Mouse (Mus musculus): ENCODE data around the gene Mapk3. TPM values are rescaled to one million over a fixed set of nuclear protein-coding genes. Genes with fewer than 3 reads are reported as not detected.

The Mapk3 gene
- 60.7 TPM for polyA plus RNA-seq (2014; fragmentation: Illumina TruSeq; extraction: RNeasy Lipid Tissue Mini Kit (QIAGEN cat#74804); ENCODE audit: low read depth, low replicate concordance)

DNA sequence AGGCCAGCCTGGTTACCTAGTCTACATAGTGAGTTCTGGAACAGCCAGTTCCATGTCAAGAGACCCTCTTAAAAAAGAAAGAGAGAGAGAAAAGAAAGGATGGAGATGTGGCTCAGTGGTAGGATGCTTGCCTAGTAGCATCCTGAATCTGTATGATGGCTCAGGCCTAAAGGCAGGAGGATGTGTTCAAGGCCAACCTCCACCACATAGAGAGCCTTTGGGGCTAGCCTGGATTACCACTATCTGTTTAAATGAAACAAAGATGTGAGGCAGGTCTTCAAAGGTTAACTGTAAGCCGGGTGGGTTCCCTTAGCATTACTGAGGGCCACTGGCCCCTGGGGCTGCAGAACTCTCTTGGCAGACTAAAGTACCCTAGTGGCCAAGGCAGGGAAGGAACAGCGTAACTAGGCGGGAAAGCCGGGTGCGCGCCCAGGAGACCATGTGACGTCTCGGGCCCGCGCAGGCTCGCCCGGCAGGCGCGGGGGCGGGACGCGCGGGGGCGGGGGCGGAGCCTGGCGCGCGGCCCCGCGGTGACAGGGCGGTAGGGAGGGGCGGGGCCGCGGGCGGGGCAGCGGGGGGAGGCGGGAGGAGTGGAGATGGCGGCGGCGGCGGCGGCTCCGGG lies at the start of gene Mapk3:
TSS of gene Mapk3 (plus strand) at position 552 of the 622 bp plus-strand sequence.

DNA sequence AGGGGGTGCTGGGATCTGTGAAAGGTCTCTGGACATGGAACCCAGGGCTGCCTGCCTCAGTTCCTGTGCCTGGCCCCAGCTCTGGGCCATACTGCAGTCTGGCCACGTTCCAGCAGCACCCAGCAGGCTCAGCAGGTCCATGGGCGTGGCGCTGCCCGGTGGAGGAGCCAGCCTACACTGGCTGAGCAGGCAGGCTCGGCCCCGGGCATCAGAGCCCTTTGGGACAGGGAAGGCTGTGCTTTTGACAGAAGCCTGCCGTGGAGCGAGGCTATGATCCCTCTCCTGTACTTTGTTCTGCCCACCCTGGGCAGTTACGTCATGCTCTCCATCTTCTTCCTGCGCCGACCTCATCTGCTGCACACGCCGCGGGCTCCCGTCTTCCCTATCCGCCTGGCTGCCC lies 6.8 kb downstream of the Mapk3 start, which contains the start of gene Gdpd3:
TSS of gene Gdpd3 (plus strand) at position 134 of the 400 bp plus-strand sequence.

DNA sequence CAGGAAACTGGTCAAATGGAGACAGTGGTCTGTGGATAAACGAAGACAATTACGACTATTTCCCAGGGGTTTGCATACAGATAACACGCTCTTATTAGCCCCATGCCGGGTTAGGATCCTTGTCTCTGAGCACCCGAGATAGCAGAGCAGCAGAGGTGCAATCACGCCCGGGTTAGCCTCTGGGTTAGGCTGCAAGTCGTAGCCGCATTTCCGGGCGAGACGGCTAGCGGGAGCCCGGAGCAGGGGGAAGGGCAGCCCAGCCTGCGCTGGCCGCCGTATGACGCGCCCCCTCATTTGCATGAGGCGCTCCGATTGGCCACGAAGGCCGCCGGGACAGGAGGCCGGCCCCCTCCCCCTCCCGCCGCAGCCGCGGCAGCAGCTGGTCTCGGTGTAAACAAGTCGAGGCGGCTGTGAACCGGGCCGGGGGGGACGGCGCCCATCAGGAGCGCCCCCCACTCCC lies 17.2 kb downstream of the Mapk3 start, which contains the start of gene Ypel3:
TSS of gene Ypel3 (plus strand) at position 358 of the 460 bp plus-strand sequence.

DNA sequence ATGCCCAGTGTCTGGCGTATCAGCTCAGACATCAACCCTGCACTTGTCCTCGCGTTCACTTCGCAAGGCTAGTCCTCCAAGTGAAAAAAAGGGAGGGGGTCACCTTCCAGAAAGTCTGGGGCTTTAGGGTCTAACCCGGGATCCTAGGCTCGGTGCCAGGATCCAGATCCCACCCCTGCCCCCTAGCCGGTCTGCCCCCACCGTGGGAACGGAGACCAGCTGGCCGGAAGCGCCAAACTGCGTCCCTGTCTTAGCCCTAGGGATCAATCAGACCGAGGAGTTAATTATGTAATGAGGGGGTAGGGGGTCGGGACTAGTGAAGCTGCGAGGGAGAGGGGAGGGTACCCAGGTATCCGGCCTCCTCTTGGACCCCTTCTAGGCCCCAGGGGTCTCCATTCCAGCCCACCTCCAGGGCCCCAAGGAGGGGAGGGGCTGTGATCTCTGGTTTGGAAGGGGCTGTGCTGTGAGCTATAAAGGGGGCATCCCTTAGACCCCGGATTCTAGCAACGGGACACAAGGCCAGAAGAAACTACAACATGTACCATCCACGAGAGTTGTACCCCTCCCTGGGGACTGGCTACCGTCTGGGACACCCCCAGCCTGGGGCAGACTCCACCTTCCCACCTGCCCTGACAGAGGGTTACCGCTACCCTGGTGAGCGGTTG lies 21.7 kb downstream of the Mapk3 start, which contains the start of gene Tbx6:
TSS of gene Tbx6 (plus strand) at position 513 of the 665 bp plus-strand sequence.

DNA sequence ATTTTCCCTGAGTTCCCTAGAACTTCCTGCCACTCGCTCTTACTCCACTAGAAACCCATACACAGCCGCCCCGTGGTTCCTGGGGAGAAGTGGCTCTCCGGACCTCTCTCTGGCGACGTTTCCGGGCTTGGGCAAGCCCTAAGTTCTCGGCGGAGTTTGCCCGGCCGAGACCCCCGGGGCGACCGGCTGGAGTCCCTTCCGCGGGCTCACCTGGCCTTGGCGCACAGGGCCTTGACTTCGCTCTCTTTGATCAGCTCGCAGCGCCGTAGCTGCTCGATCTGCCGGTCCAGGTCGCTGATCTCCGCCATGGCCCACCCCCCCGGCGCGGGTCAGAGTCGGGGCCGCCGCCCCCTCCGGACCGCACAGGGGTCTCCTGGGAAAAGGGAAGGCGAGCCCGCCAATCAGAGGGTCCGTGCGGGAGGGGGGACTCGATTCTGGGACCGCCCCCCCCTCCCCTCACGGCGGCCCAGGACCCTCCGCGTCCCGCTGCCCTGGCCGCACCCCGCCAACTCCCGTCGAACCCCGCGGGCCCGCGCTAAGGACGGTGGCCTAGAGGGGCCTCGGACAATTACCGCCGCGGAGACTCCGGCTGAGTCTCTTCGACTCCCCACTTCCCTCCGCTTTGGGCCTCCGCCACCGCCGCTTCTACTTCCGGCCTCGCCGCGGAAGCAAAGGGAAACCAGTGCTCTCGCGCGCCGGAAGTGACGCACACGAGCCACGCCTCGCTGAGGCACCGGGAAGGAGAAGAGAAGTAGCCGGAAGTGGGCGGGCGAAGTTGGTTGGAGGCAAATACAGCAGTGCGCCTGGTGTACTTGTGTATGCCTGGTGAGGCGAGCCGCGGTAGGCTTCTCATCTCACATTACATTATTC lies 32.7 kb downstream of the Mapk3 start, which contains the start of gene Ppp4c:
TSS of gene Ppp4c (minus strand) at position 646 of the 870 bp plus-strand sequence.

DNA sequence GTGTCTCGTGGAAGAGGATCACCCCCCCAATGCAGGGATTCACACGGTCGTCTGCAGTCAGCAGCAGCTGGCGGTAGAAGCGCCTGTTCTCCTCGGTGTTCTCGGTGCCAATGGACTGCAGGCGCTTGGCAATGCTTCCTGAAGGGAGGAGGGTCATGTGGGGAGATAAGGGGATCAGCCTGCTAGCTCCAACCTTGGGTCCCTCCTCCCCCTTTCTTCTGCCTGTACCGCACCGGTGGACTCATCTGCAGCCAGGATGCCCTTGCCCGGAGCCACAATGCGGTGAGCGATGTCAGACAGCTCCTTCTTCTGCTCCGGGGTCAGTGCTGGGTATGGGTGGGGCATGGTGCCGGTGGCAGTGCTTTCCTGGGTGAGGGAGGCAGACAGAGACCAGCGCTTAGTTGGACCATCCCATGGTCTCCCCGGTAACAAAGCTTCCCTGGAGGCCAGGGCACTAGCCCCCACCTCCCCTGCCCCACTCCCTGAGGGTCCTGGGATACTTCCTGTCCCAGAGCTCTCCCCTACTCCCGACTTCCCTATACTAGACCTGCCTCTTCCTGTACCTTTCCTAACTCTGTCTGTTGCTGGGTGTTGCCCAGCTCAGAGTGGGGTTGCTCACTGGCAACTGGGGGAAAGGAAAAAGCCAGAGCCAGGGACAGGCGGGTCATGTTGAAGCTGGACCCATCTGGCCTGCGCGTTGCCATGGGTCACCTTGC lies 38.2 kb downstream of the Mapk3 start, which contains the start of gene Fam57b:
TSS of gene Fam57b (plus strand) at position 258 of the 716 bp plus-strand sequence.

Other genes starting within 250 kb of the Mapk3 start
- gene Eif3c, start 193.2 kb upstream of the Mapk3 start, polyA plus RNA-seq (2014; fragmentation: Illumina TruSeq; extraction: RNeasy Lipid Tissue Mini Kit (QIAGEN cat#74804); ENCODE audit: low read depth, low replicate concordance) = 108 TPM
- gene Apobr, start 174.7 kb upstream of the Mapk3 start, polyA plus RNA-seq (2014; fragmentation: Illumina TruSeq; extraction: RNeasy Lipid Tissue Mini Kit (QIAGEN cat#74804); ENCODE audit: low read depth, low replicate concordance) = 0.60 TPM
- gene Cln3, start 173.8 kb upstream of the Mapk3 start, polyA plus RNA-seq (2014; fragmentation: Illumina TruSeq; extraction: RNeasy Lipid Tissue Mini Kit (QIAGEN cat#74804); ENCODE audit: low read depth, low replicate concordance) = 10.3 TPM
- gene Il27, start 164.7 kb upstream of the Mapk3 start, polyA plus RNA-seq (2014; fragmentation: Illumina TruSeq; extraction: RNeasy Lipid Tissue Mini Kit (QIAGEN cat#74804); ENCODE audit: low read depth, low replicate concordance) = not detected
- 21.1 TPM for gene Nupr1, start 128.7 kb upstream of the Mapk3 start, polyA plus RNA-seq (2014; fragmentation: Illumina TruSeq; extraction: RNeasy Lipid Tissue Mini Kit (QIAGEN cat#74804); ENCODE audit: low read depth, low replicate concordance)
- 17.1 TPM for gene Sgf29, start 110.3 kb upstream of the Mapk3 start, polyA plus RNA-seq (2014; fragmentation: Illumina TruSeq; extraction: RNeasy Lipid Tissue Mini Kit (QIAGEN cat#74804); ENCODE audit: low read depth, low replicate concordance)
- gene Sult1a1, start 83.2 kb upstream of the Mapk3 start, polyA plus RNA-seq (2014; fragmentation: Illumina TruSeq; extraction: RNeasy Lipid Tissue Mini Kit (QIAGEN cat#74804); ENCODE audit: low read depth, low replicate concordance) = 66.1 TPM
- gene Bola2, start 64.2 kb upstream of the Mapk3 start, polyA plus RNA-seq (2014; fragmentation: Illumina TruSeq; extraction: RNeasy Lipid Tissue Mini Kit (QIAGEN cat#74804); ENCODE audit: low read depth, low replicate concordance) = 24.6 TPM
- gene Slx1b, start 63.8 kb upstream of the Mapk3 start, polyA plus RNA-seq (2014; fragmentation: Illumina TruSeq; extraction: RNeasy Lipid Tissue Mini Kit (QIAGEN cat#74804); ENCODE audit: low read depth, low replicate concordance) = 4.7 TPM
- 8.3 TPM for gene Coro1a, start 51.8 kb upstream of the Mapk3 start, polyA plus RNA-seq (2014; fragmentation: Illumina TruSeq; extraction: RNeasy Lipid Tissue Mini Kit (QIAGEN cat#74804); ENCODE audit: low read depth, low replicate concordance)
- gene Gdpd3, start 6.7 kb downstream of the Mapk3 start, polyA plus RNA-seq (2014; fragmentation: Illumina TruSeq; extraction: RNeasy Lipid Tissue Mini Kit (QIAGEN cat#74804); ENCODE audit: low read depth, low replicate concordance) = 3.2 TPM
- gene Ypel3, start 17.4 kb downstream of the Mapk3 start, polyA plus RNA-seq (2014; fragmentation: Illumina TruSeq; extraction: RNeasy Lipid Tissue Mini Kit (QIAGEN cat#74804); ENCODE audit: low read depth, low replicate concordance) = 118 TPM
- gene Tbx6, start 21.9 kb downstream of the Mapk3 start, polyA plus RNA-seq (2014; fragmentation: Illumina TruSeq; extraction: RNeasy Lipid Tissue Mini Kit (QIAGEN cat#74804); ENCODE audit: low read depth, low replicate concordance) = 1.6 TPM
- gene Ppp4c, start 32.9 kb downstream of the Mapk3 start, polyA plus RNA-seq (2014; fragmentation: Illumina TruSeq; extraction: RNeasy Lipid Tissue Mini Kit (QIAGEN cat#74804); ENCODE audit: low read depth, low replicate concordance) = 43.4 TPM
- 7.6 TPM for gene Fam57b, start 38.1 kb downstream of the Mapk3 start, polyA plus RNA-seq (2014; fragmentation: Illumina TruSeq; extraction: RNeasy Lipid Tissue Mini Kit (QIAGEN cat#74804); ENCODE audit: low read depth, low replicate concordance)
- gene 4930451I11Rik, start 72.0 kb downstream of the Mapk3 start, polyA plus RNA-seq (2014; fragmentation: Illumina TruSeq; extraction: RNeasy Lipid Tissue Mini Kit (QIAGEN cat#74804); ENCODE audit: low read depth, low replicate concordance) = not detected
- gene Doc2a, start 87.8 kb downstream of the Mapk3 start, polyA plus RNA-seq (2014; fragmentation: Illumina TruSeq; extraction: RNeasy Lipid Tissue Mini Kit (QIAGEN cat#74804); ENCODE audit: low read depth, low replicate concordance) = not detected
- gene Hirip3, start 102.4 kb downstream of the Mapk3 start, polyA plus RNA-seq (2014; fragmentation: Illumina TruSeq; extraction: RNeasy Lipid Tissue Mini Kit (QIAGEN cat#74804); ENCODE audit: low read depth, low replicate concordance) = 22.7 TPM
- gene Ino80e, start 102.8 kb downstream of the Mapk3 start, polyA plus RNA-seq (2014; fragmentation: Illumina TruSeq; extraction: RNeasy Lipid Tissue Mini Kit (QIAGEN cat#74804); ENCODE audit: low read depth, low replicate concordance) = 18.7 TPM
- gene Taok2, start 125.1 kb downstream of the Mapk3 start, polyA plus RNA-seq (2014; fragmentation: Illumina TruSeq; extraction: RNeasy Lipid Tissue Mini Kit (QIAGEN cat#74804); ENCODE audit: low read depth, low replicate concordance) = 41.9 TPM
- gene Tmem219, start 163.3 kb downstream of the Mapk3 start, polyA plus RNA-seq (2014; fragmentation: Illumina TruSeq; extraction: RNeasy Lipid Tissue Mini Kit (QIAGEN cat#74804); ENCODE audit: low read depth, low replicate concordance) = 19.1 TPM
- gene Kctd13, start 169.3 kb downstream of the Mapk3 start, polyA plus RNA-seq (2014; fragmentation: Illumina TruSeq; extraction: RNeasy Lipid Tissue Mini Kit (QIAGEN cat#74804); ENCODE audit: low read depth, low replicate concordance) = 7.8 TPM
- gene Asphd1, start 190.0 kb downstream of the Mapk3 start, polyA plus RNA-seq (2014; fragmentation: Illumina TruSeq; extraction: RNeasy Lipid Tissue Mini Kit (QIAGEN cat#74804); ENCODE audit: low read depth, low replicate concordance) = not detected
- 1.6 TPM for gene Sez6l2, start 191.0 kb downstream of the Mapk3 start, polyA plus RNA-seq (2014; fragmentation: Illumina TruSeq; extraction: RNeasy Lipid Tissue Mini Kit (QIAGEN cat#74804); ENCODE audit: low read depth, low replicate concordance)
- 48.9 TPM for gene Cdipt, start 216.3 kb downstream of the Mapk3 start, polyA plus RNA-seq (2014; fragmentation: Illumina TruSeq; extraction: RNeasy Lipid Tissue Mini Kit (QIAGEN cat#74804); ENCODE audit: low read depth, low replicate concordance)
- 0.63 TPM for gene Cdiptos, start 216.5 kb downstream of the Mapk3 start, polyA plus RNA-seq (2014; fragmentation: Illumina TruSeq; extraction: RNeasy Lipid Tissue Mini Kit (QIAGEN cat#74804); ENCODE audit: low read depth, low replicate concordance)